9 mouse cellular contexts compared by ENCODE assay signal in the genomic region with DNA sequence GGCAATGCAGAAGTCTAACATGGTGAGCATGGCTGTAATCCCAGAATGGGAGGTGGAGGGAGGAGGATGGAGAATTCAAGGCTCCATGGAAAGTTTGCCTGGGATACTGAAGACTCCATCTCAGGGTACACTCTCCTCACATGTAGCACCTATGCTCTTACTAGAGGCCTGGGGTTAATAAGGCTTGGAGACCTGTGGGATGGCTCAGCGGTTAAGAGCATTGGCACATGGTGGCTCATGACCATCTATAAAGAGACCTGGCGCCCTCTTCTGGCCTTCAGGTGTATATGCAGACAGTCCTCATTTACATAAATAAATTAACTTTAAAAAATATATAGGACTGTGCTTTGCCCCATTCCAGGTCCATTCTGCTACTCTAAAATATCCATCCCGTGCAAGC. TPM values are rescaled to one million over a fixed set of nuclear protein-coding genes. Genes with fewer than 3 reads are reported as not detected.
DNase-seq lines count a peak whose midpoint lies in the region; ATAC-seq and TF ChIP-seq lines count a peak whose summit lies in the region.
"Had no signal": no experiment of that assay in that cellular context is flagged by ENCODE, and none has a peak within 500 bp of the region (broad histone marks: within the 10 kb centered on the region; RNA-seq: fewer than 3 reads in every experiment).

No protein-coding gene starts in this region.

- no peaks in the 10 kb centered on the region for H3K9me3 ChIP-seq in kidney, embryonic 16.5 days (ENCODE audit: low read length)
- no peaks in the 10 kb centered on the region for H3K9me3 ChIP-seq in forebrain, embryonic 15.5 days

- DNase-seq in kidney, adult 18-20 months: peak; percentile 52
- DNase-seq in CD4-positive helper T cell, adult 2 months (ENCODE audit: low read depth, low spot score): peak; percentile 69
- peak; percentile 59 for DNase-seq in T-cell, adult 2 months (ENCODE audit: low spot score)
- DNase-seq in lung, adult 2 months: peak; percentile 31
- peak; percentile 48 for DNase-seq in thymus, postnatal 0 days (ENCODE audit: low spot score)

- TF ChIP-seq CTCF in lung, adult 2 months (IDR thresholded peaks at IDR 0.05; ENCODE audit: insufficient read depth, low read length): peak; percentile 39

- no peaks in the 10 kb centered on the region for H3K27me3 ChIP-seq in kidney, embryonic 16.5 days (ENCODE audit: insufficient read depth, low read length)
- no peaks in the 10 kb centered on the region for H3K27me3 ChIP-seq in forebrain, embryonic 15.5 days

- no peak for TF ChIP-seq POLR2A in lung, adult 2 months (IDR thresholded peaks at IDR 0.05; ENCODE audit: borderline replicate concordance, extremely low read depth, low read depth, low read length)

- no peak overlapping the region for H3K4me2 ChIP-seq in kidney, embryonic 16.5 days (replicated peaks; ENCODE audit: low read depth, low read length)
- H3K4me2 ChIP-seq in forebrain, embryonic 15.5 days (replicated peaks): no peak overlapping the region

- H3K36me3 ChIP-seq in kidney, embryonic 16.5 days (ENCODE audit: insufficient read depth, low read length): 0 out of 2 replicates have a peak, but pooled peaks cover 2% of the 10 kb centered on the region
- no peaks in the 10 kb centered on the region for H3K36me3 ChIP-seq in forebrain, embryonic 15.5 days

- H3K4me3 ChIP-seq in kidney, embryonic 16.5 days (ENCODE audit: low read length): no peak overlapping the region
- H3K4me3 ChIP-seq in lung, adult 2 months (replicated peaks; ENCODE audit: extremely low read depth, low read depth, low read length): no peak overlapping the region
- no peak overlapping the region for H3K4me3 ChIP-seq in forebrain, embryonic 15.5 days

- no peak for ATAC-seq in kidney, embryonic 16.5 days (ENCODE audit: low FRiP score, low TSS enrichment)
- ATAC-seq in common myeloid progenitor, adult 5-6 weeks (replicated peaks; ENCODE audit: low read depth, poor library complexity, severe bottlenecking): peak; percentile 41
- no peak for ATAC-seq in forebrain, embryonic 15.5 days (replicated peaks)

- peaks cover 19% of the 10 kb centered on the region for H3K4me1 ChIP-seq in kidney, embryonic 16.5 days (ENCODE audit: insufficient read depth, low read length)
- H3K4me1 ChIP-seq in lung, adult 2 months (ENCODE audit: control insufficient read depth, insufficient read depth, low read length): 0 out of 2 replicates have a peak, but pooled peaks cover 3% of the 10 kb centered on the region
- peaks cover 20% of the 10 kb centered on the region for H3K4me1 ChIP-seq in forebrain, embryonic 15.5 days

- no peak overlapping the region for H3K27ac ChIP-seq in kidney, embryonic 16.5 days (ENCODE audit: low read length)
- H3K27ac ChIP-seq in forebrain, embryonic 15.5 days (replicated peaks): no peak overlapping the region

- H3K9ac ChIP-seq in kidney, embryonic 16.5 days (replicated peaks; ENCODE audit: low read length): no peak overlapping the region
- H3K9ac ChIP-seq in forebrain, embryonic 15.5 days (replicated peaks): no peak overlapping the region

- 46% methylated on average over 3 of the region's 3 CpGs for WGBS in kidney, embryonic 16.5 days
- WGBS in lung, adult 2 months: 37% methylated on average over 3 of the region's 3 CpGs
- WGBS in forebrain, embryonic 15.5 days: 41% methylated on average over 3 of the region's 3 CpGs

RNA-seq across cellular contexts. Expression of a gene that starts 3.1 kb away (rescaled TPM):
- polyA plus RNA-seq in kidney, embryonic 16.5 days (2015; fragmentation: Nextera tagmentation; extraction: Ambion mirVana): 57.6 and 61.6 TPM in 2 replicates
- total RNA-seq in common myeloid progenitor, adult 5-6 weeks (2017): 36.0 and 42.0 TPM in 2 replicates
- 6.5 and 7.7 TPM in 2 replicates for polyA plus RNA-seq in lung, adult 2 months (2012; rRNA removed)
- polyA plus RNA-seq in thymus, postnatal 0 days (2015; fragmentation: Nextera tagmentation; extraction: Ambion mirVana): 68.4 and 74.4 TPM in 2 replicates
- polyA plus RNA-seq in forebrain, embryonic 15.5 days (2015; fragmentation: Nextera tagmentation; extraction: Ambion mirVana): 61.7 and 67.8 TPM in 2 replicates

RNA-seq across cellular contexts. Expression of a gene that starts 38.3 kb away (rescaled TPM):
- polyA plus RNA-seq in kidney, embryonic 16.5 days (2015; fragmentation: Nextera tagmentation; extraction: Ambion mirVana): 86.5 and 95.7 TPM in 2 replicates
- total RNA-seq in common myeloid progenitor, adult 5-6 weeks (2017): not detected in 2 replicates
- polyA plus RNA-seq in lung, adult 2 months (2012; rRNA removed): 143 and 190 TPM in 2 replicates
- polyA plus RNA-seq in thymus, postnatal 0 days (2015; fragmentation: Nextera tagmentation; extraction: Ambion mirVana): 8.9 and 10.1 TPM in 2 replicates
- 1.9 and 2.7 TPM in 2 replicates for polyA plus RNA-seq in forebrain, embryonic 15.5 days (2015; fragmentation: Nextera tagmentation; extraction: Ambion mirVana)
- polyA plus RNA-seq: erythroblast, embryonic 14.5 days had no signal

RNA-seq across cellular contexts. Expression of a gene that starts 39.2 kb away (rescaled TPM):
- 3.8 and 4.3 TPM in 2 replicates for polyA plus RNA-seq in kidney, embryonic 16.5 days (2015; fragmentation: Nextera tagmentation; extraction: Ambion mirVana)
- total RNA-seq in common myeloid progenitor, adult 5-6 weeks (2017): 6.4 and 12.0 TPM in 2 replicates
- polyA plus RNA-seq in lung, adult 2 months (2012; rRNA removed): 1.1 and 2.3 TPM in 2 replicates
- 2.0 and 2.4 TPM in 2 replicates for polyA plus RNA-seq in thymus, postnatal 0 days (2015; fragmentation: Nextera tagmentation; extraction: Ambion mirVana)
- 2.3 and 3.4 TPM in 2 replicates for polyA plus RNA-seq in forebrain, embryonic 15.5 days (2015; fragmentation: Nextera tagmentation; extraction: Ambion mirVana)

RNA-seq across cellular contexts. Expression of a gene that starts 39.3 kb away (rescaled TPM):
- 11.8 and 13.9 TPM in 2 replicates for polyA plus RNA-seq in kidney, embryonic 16.5 days (2015; fragmentation: Nextera tagmentation; extraction: Ambion mirVana)
- 3.9 and 4.9 TPM in 2 replicates for total RNA-seq in common myeloid progenitor, adult 5-6 weeks (2017)
- 6.9 and 8.0 TPM in 2 replicates for polyA plus RNA-seq in lung, adult 2 months (2012; rRNA removed)
- polyA plus RNA-seq in thymus, postnatal 0 days (2015; fragmentation: Nextera tagmentation; extraction: Ambion mirVana): 3.0 and 3.1 TPM in 2 replicates
- 4.7 and 6.9 TPM in 2 replicates for polyA plus RNA-seq in forebrain, embryonic 15.5 days (2015; fragmentation: Nextera tagmentation; extraction: Ambion mirVana)

RNA-seq across cellular contexts. Expression of a gene that starts 48.7 kb away (rescaled TPM):
- polyA plus RNA-seq in kidney, embryonic 16.5 days (2015; fragmentation: Nextera tagmentation; extraction: Ambion mirVana): 62.6 and 63.3 TPM in 2 replicates
- 177 and 217 TPM in 2 replicates for total RNA-seq in common myeloid progenitor, adult 5-6 weeks (2017)
- polyA plus RNA-seq in lung, adult 2 months (2012; rRNA removed): 28.1 and 42.2 TPM in 2 replicates
- polyA plus RNA-seq in thymus, postnatal 0 days (2015; fragmentation: Nextera tagmentation; extraction: Ambion mirVana): 80.3 and 100 TPM in 2 replicates
- polyA plus RNA-seq in forebrain, embryonic 15.5 days (2015; fragmentation: Nextera tagmentation; extraction: Ambion mirVana): 72.0 and 73.8 TPM in 2 replicates
